Mouse (Mus musculus): ENCODE data around the gene Gm21958. TPM values are rescaled to one million over a fixed set of nuclear protein-coding genes. Genes with fewer than 3 reads are reported as not detected.

Gene Gm21958
- not detected in 2 replicates for total RNA-seq (2023)

GRCm38 (mm10) chr3:54714253-54714652 is at the start of gene Gm21958:
Gene Gm21958, minus strand, starts transcription at chr3:54714353.

GRCm38 (mm10) chr3:54755145-54756041 is 41.2 kb upstream of the Gm21958 start, which contains the start of gene Smad9:
Gene Smad9, plus strand, starts transcription at chr3:54755582.

GRCm38 (mm10) chr3:54735247-54736046 is 21.3 kb upstream of the Gm21958 start, which contains the start of the genes Exosc8 and Alg5:
Gene Exosc8, minus strand, starts transcription at chr3:54735393.
Gene Alg5, plus strand, starts transcription at chr3:54735539.

GRCm38 (mm10) chr3:54692202-54693055 is 21.7 kb downstream of the Gm21958 start, which contains the start of gene Supt20:
Gene Supt20, plus strand, starts transcription at chr3:54692807.

Other genes starting within 250 kb of the Gm21958 start
- gene Supt20, start 21.5 kb downstream of the Gm21958 start, total RNA-seq (2023), result 96.5 and 154 TPM in 2 replicates
- gene Exosc8, start 21.0 kb upstream of the Gm21958 start, total RNA-seq (2023), result 41.5 and 59.2 TPM in 2 replicates
- gene Alg5, start 21.2 kb upstream of the Gm21958 start, total RNA-seq (2023), result 7.7 and 10.2 TPM in 2 replicates
- gene Smad9, start 41.2 kb upstream of the Gm21958 start, total RNA-seq (2023), result not detected in 2 replicates
- 23.2 and 23.5 TPM in 2 replicates for gene Rfxap, start 93.4 kb upstream of the Gm21958 start, total RNA-seq (2023)
- not detected in 2 replicates for gene Sertm1, start 201.5 kb upstream of the Gm21958 start, total RNA-seq (2023)